Mouse (Mus musculus) central nervous system, embryonic 14 days (tissue): ENCODE measurements around the gene Spdya. TPM values are rescaled to one million over a fixed set of nuclear protein-coding genes. Genes with fewer than 3 reads are reported as not detected.

Experiments
- polyA plus RNA-seq: library from polyadenylated mRNA; depleted of rRNA; stranded (reverse); fragments of >200 nt; gene quantifications from 2 replicates; pipeline ENCODE4 v1.2.3, GENCODE M21; 2012; rRNA removed

Spdya gene
- 1.3 TPM in 2 replicates for polyA plus RNA-seq

GRCm38 (mm10) chr17:71551757-71552451 lies at the start of gene Spdya:
Spdya (plus strand) TSS chr17:71552061.

GRCm38 (mm10) chr17:71526711-71527564 lies 24.9 kb upstream of the Spdya start, which contains the start of gene Ndc80:
Ndc80 (minus strand) TSS chr17:71526857.

DNA sequence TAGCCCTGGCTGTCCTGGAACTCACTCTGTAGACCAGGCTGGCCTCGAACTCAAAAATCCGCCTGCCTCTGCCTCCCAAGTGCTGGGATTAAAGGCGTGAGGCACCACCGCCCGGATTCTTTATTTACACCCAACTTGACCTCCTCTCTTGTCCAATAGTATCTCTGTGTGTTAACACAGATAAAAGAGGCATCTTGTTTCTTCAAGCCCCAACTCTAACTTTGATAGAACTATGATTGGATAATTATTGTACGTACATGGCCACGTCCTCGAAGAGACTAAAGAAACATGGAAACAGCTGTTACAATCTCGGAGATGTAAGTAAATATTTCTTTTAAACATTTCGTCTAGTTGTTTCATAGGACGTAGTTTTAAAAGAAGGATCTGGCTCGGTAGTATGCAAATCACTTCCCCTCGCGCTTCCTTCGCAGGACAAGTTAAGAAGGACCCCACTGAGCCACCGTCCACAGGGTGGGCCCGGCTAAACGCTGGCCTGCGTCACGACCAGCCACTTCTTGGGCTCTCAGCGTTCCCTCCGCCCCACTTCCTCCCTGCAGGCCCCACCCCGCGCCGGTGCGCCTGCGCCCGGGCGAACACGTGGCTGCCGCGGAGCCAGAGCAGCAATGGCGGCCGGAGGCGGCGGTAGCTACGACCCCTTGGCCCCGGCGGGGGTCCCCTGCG lies 63.9 kb downstream of the Spdya start, which contains the start of gene Wdr43:
Wdr43 (plus strand) TSS at position 258 of the 681 bp plus-strand sequence.

Other genes with a start within 250 kb of the Spdya start
- gene Emilin2, start 240.1 kb upstream of the Spdya start, polyA plus RNA-seq: 1.6 and 4.4 TPM in 2 replicates
- gene Gm4707, start 92.1 kb upstream of the Spdya start, polyA plus RNA-seq: 0.98 and 1.4 TPM in 2 replicates
- gene Smchd1, start 76.7 kb upstream of the Spdya start, polyA plus RNA-seq: 38.3 and 40.4 TPM in 2 replicates
- 10.7 and 13.8 TPM in 2 replicates for gene Ndc80, start 25.2 kb upstream of the Spdya start, polyA plus RNA-seq
- 36.9 and 41.9 TPM in 2 replicates for gene Wdr43, start 63.8 kb downstream of the Spdya start, polyA plus RNA-seq
- gene Togaram2, start 121.2 kb downstream of the Spdya start, polyA plus RNA-seq: 0.69 and 0.84 TPM in 2 replicates
- not detected in 2 replicates for gene Pcare, start 200.8 kb downstream of the Spdya start, polyA plus RNA-seq
- 18.9 and 20.0 TPM in 2 replicates for gene Clip4, start 216.4 kb downstream of the Spdya start, polyA plus RNA-seq